Mouse (Mus musculus): ENCODE results near the gene Nfasc. TPM values are rescaled to one million over a fixed set of nuclear protein-coding genes. Genes with fewer than 3 reads are reported as not detected.

The Nfasc gene
- polyA plus RNA-seq, 1 experiment from 2014 or later: 0.14 TPM

DNA sequence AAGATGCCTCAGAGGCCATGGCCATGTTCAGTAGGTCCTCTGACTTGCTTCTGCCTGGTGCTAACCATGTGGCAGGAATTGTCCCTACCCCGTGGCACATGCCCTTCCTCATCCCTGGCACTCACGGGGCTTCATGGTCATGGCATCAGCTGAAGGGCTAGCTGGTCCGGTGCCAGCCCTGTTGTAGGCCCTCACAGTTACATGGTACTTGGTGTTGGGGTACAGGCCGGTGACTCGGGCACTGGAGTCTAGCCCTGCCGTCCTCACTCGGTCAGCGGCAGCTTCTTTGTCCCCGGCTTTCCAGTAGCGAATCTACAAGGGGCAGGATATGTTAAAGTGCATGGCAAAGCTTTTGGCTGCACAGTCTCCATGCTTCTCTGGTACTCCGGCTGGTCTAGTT is 224.8 kb downstream of the Nfasc start:
- H3K36me3 ChIP-seq (ENCODE audit: control insufficient read depth, insufficient read depth, low read length): no peaks in the 10 kb centered on the region
- H3K27me3 ChIP-seq (replicated peaks; ENCODE audit: control insufficient read depth, insufficient read depth, low read length): no peaks in the 10 kb centered on the region
- no peak overlapping the region for H3K9ac ChIP-seq (ENCODE audit: low read depth, low read length)
- DNase-seq (ENCODE audit: low spot score): no peak
- no peaks in the 10 kb centered on the region for H3K9me3 ChIP-seq (ENCODE audit: control insufficient read depth, low read length)
- H3K27ac ChIP-seq (ENCODE audit: low read depth, low read length): no peak overlapping the region
- H3K4me1 ChIP-seq (replicated peaks; ENCODE audit: control insufficient read depth, insufficient read depth, low read length): no peaks in the 10 kb centered on the region
- ATAC-seq (replicated peaks; ENCODE audit: low FRiP score): no peak
- WGBS: 85% methylated on average over 11 of the region's 11 CpGs
- no peak overlapping the region for H3K4me2 ChIP-seq
- H3K4me3 ChIP-seq (ENCODE audit: low read depth, low read length): no peak overlapping the region

DNA sequence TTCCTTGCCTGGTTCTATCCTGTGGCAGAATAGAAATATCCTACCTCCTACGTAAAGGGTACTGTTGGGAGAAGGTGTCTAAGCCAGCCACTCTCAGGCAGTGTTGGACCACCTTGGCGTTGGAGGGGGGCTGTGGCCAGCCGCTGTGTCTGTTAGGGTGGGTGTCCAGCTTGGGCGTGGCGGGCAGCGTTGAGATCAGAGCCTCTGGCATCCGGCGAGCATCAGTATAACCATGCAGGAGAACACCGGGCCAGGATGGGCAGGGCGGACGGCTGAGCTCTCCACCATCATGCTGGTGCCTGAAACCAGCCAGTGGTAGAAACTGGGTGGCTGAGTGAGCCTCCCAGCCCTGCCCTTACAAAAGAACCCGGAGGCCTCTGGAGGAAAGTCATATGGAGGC is 226.3 kb downstream of the Nfasc start:
- Histone ChIP-seq H3K9ac (ENCODE audit: low read depth, low read length) (no peak overlapping the region), H3K36me3 (ENCODE audit: control insufficient read depth, insufficient read depth, low read length) (no peaks in the 10 kb centered on the region), H3K4me3 (ENCODE audit: low read depth, low read length) (no peak overlapping the region), H3K4me2 (no peak overlapping the region), H3K9me3 (ENCODE audit: control insufficient read depth, low read length) (no peaks in the 10 kb centered on the region), H3K27me3 (replicated peaks; ENCODE audit: control insufficient read depth, insufficient read depth, low read length) (no peaks in the 10 kb centered on the region), H3K27ac (ENCODE audit: low read depth, low read length) (no peak overlapping the region), H3K4me1 (replicated peaks; ENCODE audit: control insufficient read depth, insufficient read depth, low read length) (no peaks in the 10 kb centered on the region)
- ATAC-seq (replicated peaks; ENCODE audit: low FRiP score): no peak
- 86% methylated on average over 12 of the region's 12 CpGs for WGBS
- DNase-seq (ENCODE audit: low spot score): no peak

Other genes starting within 250 kb of the Nfasc start
- gene Tmem81, start 235.6 kb downstream of the Nfasc start, polyA plus RNA-seq (2014; fragmentation: Nextera tagmentation; extraction: Ambion mirVana): 2.5 and 3.1 TPM in 2 replicates
- gene Cntn2, start 198.5 kb downstream of the Nfasc start, polyA plus RNA-seq (2014; fragmentation: Nextera tagmentation; extraction: Ambion mirVana): 0.35 and 0.60 TPM in 2 replicates
- gene Lrrn2, start 138.5 kb upstream of the Nfasc start, polyA plus RNA-seq (2014; fragmentation: Nextera tagmentation; extraction: Ambion mirVana): 1.3 and 1.4 TPM in 2 replicates